In the genomic region with DNA sequence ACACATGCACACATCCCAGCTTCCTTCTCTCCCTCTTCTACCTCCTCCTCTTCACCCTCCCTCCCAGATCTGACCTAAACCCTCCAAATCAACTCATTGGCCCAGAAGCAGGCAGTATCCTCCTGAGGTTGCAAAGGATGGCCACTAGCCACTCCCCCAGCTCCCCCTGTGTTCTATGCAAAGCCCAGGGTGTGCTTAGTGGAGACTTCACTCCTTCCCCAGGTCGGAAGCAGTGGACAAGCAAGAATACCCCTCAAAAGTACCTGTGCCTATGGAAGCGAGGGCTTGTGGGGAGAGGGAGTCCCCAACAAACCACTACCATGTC, we compare ENCODE assay signal across 11 mouse cellular contexts. TPM values are rescaled to one million over a fixed set of nuclear protein-coding genes. Genes with fewer than 3 reads are reported as not detected.
A peak's percentile ranks its signal among the peaks of the same experiment; 100 is the strongest.
DNase-seq lines count a peak whose midpoint lies in the region; ATAC-seq and TF ChIP-seq lines count a peak whose summit lies in the region.
"Had no signal": no experiment of that assay in that cellular context is flagged by ENCODE, and none has a peak within 500 bp of the region (broad histone marks: within the 10 kb centered on the region; RNA-seq: fewer than 3 reads in every experiment).

No protein-coding gene starts in this region.

- peaks cover 3% of the 10 kb centered on the region; the same call in 1 of the 2 replicates for H3K4me1 ChIP-seq in heart, embryonic 11.5 days (ENCODE audit: control insufficient read depth, insufficient read depth, low read length)
- peaks cover 6% of the 10 kb centered on the region; the same call in 1 of the 2 replicates for H3K4me1 ChIP-seq in stomach, embryonic 14.5 days (ENCODE audit: control insufficient read depth, insufficient read depth, low read length)
- H3K4me1 ChIP-seq in stomach, postnatal 0 days (replicated peaks; ENCODE audit: control insufficient read depth, insufficient read depth): no peaks in the 10 kb centered on the region
- H3K4me1 ChIP-seq in limb, embryonic 15.5 days: peaks cover 17% of the 10 kb centered on the region

- peak overlapping the region; percentile 74; the same call in 1 of the 2 replicates for H3K4me2 ChIP-seq in heart, embryonic 11.5 days
- peak overlapping the region; percentile 35; the same call in 1 of the 2 replicates for H3K4me2 ChIP-seq in stomach, embryonic 14.5 days (replicated peaks; ENCODE audit: low read depth, low read length)
- no peak overlapping the region for H3K4me2 ChIP-seq in stomach, postnatal 0 days (replicated peaks; ENCODE audit: low read depth)
- H3K4me2 ChIP-seq in limb, embryonic 15.5 days: peak overlapping the region; percentile 38; the same call in 1 of the 2 replicates

- H3K36me3 ChIP-seq in heart, embryonic 11.5 days (ENCODE audit: control insufficient read depth, insufficient read depth, low read length): no peaks in the 10 kb centered on the region
- no peaks in the 10 kb centered on the region for H3K36me3 ChIP-seq in stomach, embryonic 14.5 days (ENCODE audit: control insufficient read depth, insufficient read depth, low read length)
- H3K36me3 ChIP-seq in stomach, postnatal 0 days (ENCODE audit: control insufficient read depth, insufficient read depth, low read length): no peaks in the 10 kb centered on the region
- H3K36me3 ChIP-seq in limb, embryonic 15.5 days: no peaks in the 10 kb centered on the region

- H3K27ac ChIP-seq in heart, embryonic 11.5 days (ENCODE audit: low read depth, low read length): no peak overlapping the region
- H3K27ac ChIP-seq in stomach, embryonic 14.5 days (ENCODE audit: low read length): peak overlapping the region; percentile 4; the same call in 1 of the 2 replicates
- H3K27ac ChIP-seq in stomach, postnatal 0 days (replicated peaks): no peak overlapping the region
- peak overlapping the region; percentile 54; the same call in 1 of the 2 replicates for H3K27ac ChIP-seq in limb, embryonic 15.5 days
- H3K27ac ChIP-seq: macrophage had no signal

- no peaks in the 10 kb centered on the region for H3K9me3 ChIP-seq in heart, embryonic 11.5 days (replicated peaks; ENCODE audit: control insufficient read depth, low read length)
- H3K9me3 ChIP-seq in stomach, embryonic 14.5 days (ENCODE audit: control insufficient read depth, low read depth, low read length): 0 out of 2 replicates have a peak, but pooled peaks cover 2% of the 10 kb centered on the region
- no peaks in the 10 kb centered on the region for H3K9me3 ChIP-seq in stomach, postnatal 0 days (ENCODE audit: control insufficient read depth, low read length)
- no peaks in the 10 kb centered on the region for H3K9me3 ChIP-seq in limb, embryonic 15.5 days

- ATAC-seq in heart, embryonic 11.5 days (replicated peaks; ENCODE audit: insufficient number of reproducible peaks, low FRiP score, low TSS enrichment): no peak
- ATAC-seq in stomach, embryonic 14.5 days (ENCODE audit: insufficient number of reproducible peaks, insufficient read depth, low FRiP score, low read depth): no peak
- no peak for ATAC-seq in stomach, postnatal 0 days (ENCODE audit: low FRiP score, low TSS enrichment)
- 0 out of 2 replicates have a peak, but pooled peaks have one; percentile 12 for ATAC-seq in limb, embryonic 15.5 days (ENCODE audit: insufficient number of reproducible peaks, low FRiP score, low TSS enrichment, low read depth)
- ATAC-seq in inflammation-experienced regulatory T-cells, adult 6 months: no peak

- H3K4me3 ChIP-seq in heart, embryonic 11.5 days (ENCODE audit: low read depth, low read length): peak overlapping the region; percentile 41; the same call in 1 of the 2 replicates
- no peak overlapping the region for H3K4me3 ChIP-seq in stomach, embryonic 14.5 days (ENCODE audit: low read depth, low read length)
- H3K4me3 ChIP-seq in stomach, postnatal 0 days (ENCODE audit: low read depth, low read length): no peak overlapping the region
- no peak overlapping the region for H3K4me3 ChIP-seq in limb, embryonic 15.5 days

- WGBS in heart, embryonic 11.5 days (ENCODE audit: insufficient replicate concordance): 71% methylated on average over 2 of the region's 2 CpGs
- WGBS in stomach, embryonic 14.5 days: 65% methylated on average over 2 of the region's 2 CpGs
- 78% methylated on average over 2 of the region's 2 CpGs for WGBS in stomach, postnatal 0 days
- 80% methylated on average over 2 of the region's 2 CpGs for WGBS in limb, embryonic 15.5 days

- TF ChIP-seq EP300 in stomach, postnatal 0 days (optimal IDR thresholded peaks at IDR 0.05): no peak

- no peak for DNase-seq in heart, adult 8-10 months (ENCODE audit: low spot score)
- no peak for DNase-seq in stomach, postnatal 0 days (ENCODE audit: low spot score)
- no peak for DNase-seq in gastrocnemius, postnatal 25 days
- DNase-seq in spleen, adult 18-20 months: no peak
- DNase-seq: cerebellum, adult 9-11 months; kidney, adult 9 months had no signal

- no peaks in the 10 kb centered on the region for H3K27me3 ChIP-seq in heart, embryonic 11.5 days (ENCODE audit: control insufficient read depth, insufficient read depth, low read length)
- no peaks in the 10 kb centered on the region for H3K27me3 ChIP-seq in stomach, embryonic 14.5 days (ENCODE audit: control insufficient read depth, insufficient read depth, low read length)
- no peaks in the 10 kb centered on the region for H3K27me3 ChIP-seq in stomach, postnatal 0 days (ENCODE audit: control insufficient read depth, insufficient read depth, low read length)
- H3K27me3 ChIP-seq in limb, embryonic 15.5 days: no peaks in the 10 kb centered on the region

- TF ChIP-seq CTCF in stomach, postnatal 0 days (IDR thresholded peaks at IDR 0.05; ENCODE audit: low read depth): no peak

- H3K9ac ChIP-seq in heart, embryonic 11.5 days (ENCODE audit: low read depth, low read length): peak overlapping the region; percentile 77; the same call in 1 of the 2 replicates
- H3K9ac ChIP-seq in stomach, embryonic 14.5 days (replicated peaks; ENCODE audit: low read depth, low read length): no peak overlapping the region
- H3K9ac ChIP-seq in stomach, postnatal 0 days (ENCODE audit: low read length): no peak overlapping the region
- peak overlapping the region; percentile 23; the same call in 1 of the 2 replicates for H3K9ac ChIP-seq in limb, embryonic 15.5 days

RNA-seq across cellular contexts. Expression of gene Gas1, which starts 29.3 kb away (rescaled TPM):
- polyA plus RNA-seq in heart, embryonic 11.5 days (2014; fragmentation: Nextera tagmentation; extraction: Ambion mirVana): 36.2 and 38.2 TPM in 2 replicates
- total RNA-seq in heart, adult 8-10 months (2022): 10 to 100 TPM; 17.6 to 23.8 (median 21.2) TPM
- 82.3 and 109 TPM in 2 replicates for polyA plus RNA-seq in stomach, embryonic 14.5 days (2014; fragmentation: Nextera tagmentation; extraction: Ambion mirVana)
- 62.4 and 78.9 TPM in 2 replicates for polyA plus RNA-seq in stomach, postnatal 0 days (2015; fragmentation: Nextera tagmentation; extraction: Ambion mirVana)
- 233 and 299 TPM in 2 replicates for polyA plus RNA-seq in limb, embryonic 15.5 days (2015; fragmentation: Nextera tagmentation; extraction: Ambion mirVana)
- polyA plus RNA-seq in inflammation-experienced regulatory T-cells, adult 6 months (2017; shearing (Covaris generic)): not detected
- 10 to 100 TPM; 15.3 to 17.6 TPM for total RNA-seq in gastrocnemius, postnatal 25 days (2021)

Comparison
In these comparisons a context has a peak if more than half of its experiments do, and no peak if none do; other contexts are left out.
1. H3K27ac ChIP-seq: peak in stomach, embryonic 14.5 days (single experiment) and limb, embryonic 15.5 days (single experiment); none in heart, embryonic 11.5 days (single experiment) and stomach, postnatal 0 days (single experiment).
2. H3K9ac ChIP-seq: peak in heart, embryonic 11.5 days (single experiment) and limb, embryonic 15.5 days (single experiment); none in stomach, embryonic 14.5 days (single experiment) and stomach, postnatal 0 days (single experiment).
3. RNA of gene Gas1, which starts 29.3 kb away (polyA plus RNA-seq): 233 to 299 TPM in limb, embryonic 15.5 days, 82.3 to 109 TPM in stomach, embryonic 14.5 days, 62.4 to 78.9 TPM in stomach, postnatal 0 days and 36.2 to 38.2 TPM in heart, embryonic 11.5 days; not detected in inflammation-experienced regulatory T-cells, adult 6 months; every median in the first group is over 10 times any median in the second.